Mouse (Mus musculus) central nervous system, embryonic 11.5 days (tissue): ENCODE results near the gene Dach2. TPM values are rescaled to one million over a fixed set of nuclear protein-coding genes. Genes with fewer than 3 reads are reported as not detected.

Experiments
- polyA plus RNA-seq: library from polyadenylated mRNA; depleted of rRNA; stranded (reverse); fragments of >200 nt; gene quantifications from 2 replicates; pipeline ENCODE4 v1.2.3, GENCODE M21; 2012; rRNA removed

Dach2 gene
- 2.2 and 2.9 TPM in 2 replicates for polyA plus RNA-seq

GRCm38 (mm10) chrX:113297404-113297803, at the start of gene Dach2:
Gene Dach2, plus strand, starts transcription at chrX:113297510.

Other genes starting within 250 kb of the Dach2 start
- 6.2 and 10.7 TPM in 2 replicates for gene Chm, start 112.0 kb upstream of the Dach2 start, polyA plus RNA-seq